Mouse (Mus musculus): ENCODE results near the gene Myoz1. TPM values are rescaled to one million over a fixed set of nuclear protein-coding genes. Genes with fewer than 3 reads are reported as not detected.

The Myoz1 gene
- total and polyA plus RNA-seq, 3 experiments = not detected

GRCm38 (mm10) chr14:20672990-20673389 lies 16.6 kb upstream of the Myoz1 start:
- no peak for DNase-seq

- DNase-seq = no peak
These were observed 11.9 kb upstream of the Myoz1 start, which contains the start of gene Synpo2l for GRCm38 (mm10) chr14:20668154-20668810. Gene Synpo2l (minus strand): TSS chr14:20668354.

- no peak for DNase-seq
These were observed 11.1 kb upstream of the Myoz1 start for GRCm38 (mm10) chr14:20667469-20667868.

- DNase-seq = no peak
These were observed 8.1 kb upstream of the Myoz1 start for GRCm38 (mm10) chr14:20664436-20664835.

- DNase-seq = no peak
These were observed 7.3 kb upstream of the Myoz1 start for GRCm38 (mm10) chr14:20663601-20664000.

- no peak for DNase-seq
These were observed 6.4 kb upstream of the Myoz1 start for GRCm38 (mm10) chr14:20662740-20663139.

GRCm38 (mm10) chr14:20661661-20662331 lies 5.5 kb upstream of the Myoz1 start:
- DNase-seq = no peak

GRCm38 (mm10) chr14:20660827-20661660 lies 4.7 kb upstream of the Myoz1 start:
- DNase-seq = peak; percentile 95

GRCm38 (mm10) chr14:20659687-20660086 lies 3.3 kb upstream of the Myoz1 start:
- DNase-seq = no peak

- DNase-seq = no peak
These were observed 2.6 kb upstream of the Myoz1 start for GRCm38 (mm10) chr14:20658902-20659301.

GRCm38 (mm10) chr14:20658326-20658725 lies 2.0 kb upstream of the Myoz1 start:
- peak; percentile 28 for DNase-seq

GRCm38 (mm10) chr14:20655731-20656130 lies 609 bp downstream of the Myoz1 start:
- DNase-seq = no peak

- DNase-seq = no peak
These were observed 1.5 kb downstream of the Myoz1 start for GRCm38 (mm10) chr14:20654690-20655421.

- DNase-seq = no peak
These were observed 4.6 kb downstream of the Myoz1 start for GRCm38 (mm10) chr14:20651722-20652256.

GRCm38 (mm10) chr14:20651000-20651399 lies 5.3 kb downstream of the Myoz1 start:
- no peak for DNase-seq

- DNase-seq = no peak
These were observed 10.0 kb downstream of the Myoz1 start for GRCm38 (mm10) chr14:20646381-20646780.

GRCm38 (mm10) chr14:20645547-20645946 lies 10.8 kb downstream of the Myoz1 start:
- DNase-seq = no peak

GRCm38 (mm10) chr14:20641438-20641875 lies 14.9 kb downstream of the Myoz1 start:
- no peak for DNase-seq

GRCm38 (mm10) chr14:20640644-20641437 lies 15.5 kb downstream of the Myoz1 start, which contains the start of gene Usp54:
Gene Usp54 (minus strand): TSS chr14:20641063.
- DNase-seq = peak; percentile 98

- DNase-seq = peak; percentile 29
These were observed 16.3 kb downstream of the Myoz1 start for GRCm38 (mm10) chr14:20639918-20640619.
